Mouse (Mus musculus): ENCODE results near the gene Fyb.
A peak's percentile ranks its signal among the peaks of the same experiment; 100 is the strongest.
"Not testable (repeated sequence)": the region's sequence is repeated elsewhere in the genome, so short reads cannot be mapped to it uniquely, and the experiment has no call there.

Gene Fyb

GRCm38 (mm10) chr15:6562629-6563028 lies 40.0 kb downstream of the Fyb start:
- no peak for DNase-seq

GRCm38 (mm10) chr15:6564977-6565421 lies 42.3 kb downstream of the Fyb start:
- no peak for DNase-seq

GRCm38 (mm10) chr15:6565873-6566272 lies 43.2 kb downstream of the Fyb start:
- no peak for DNase-seq

GRCm38 (mm10) chr15:6567993-6568392 lies 45.3 kb downstream of the Fyb start:
- no peak for DNase-seq

- DNase-seq, result no peak
These were observed 46.0 kb downstream of the Fyb start for GRCm38 (mm10) chr15:6568605-6569004.

- no peak for DNase-seq
These were observed 46.4 kb downstream of the Fyb start for GRCm38 (mm10) chr15:6569074-6569473.

GRCm38 (mm10) chr15:6570164-6570861 lies 47.7 kb downstream of the Fyb start:
- DNase-seq, result no peak

GRCm38 (mm10) chr15:6570876-6571275 lies 48.2 kb downstream of the Fyb start:
- DNase-seq, result peak; percentile 37

- DNase-seq, result no peak
These were observed 51.8 kb downstream of the Fyb start for GRCm38 (mm10) chr15:6574283-6574960.

- no peak for DNase-seq
These were observed 55.3 kb downstream of the Fyb start for GRCm38 (mm10) chr15:6577971-6578370.

GRCm38 (mm10) chr15:6578654-6579053 lies 56.0 kb downstream of the Fyb start:
- DNase-seq, result no peak

GRCm38 (mm10) chr15:6579194-6579768 lies 56.6 kb downstream of the Fyb start:
- DNase-seq, result no peak

GRCm38 (mm10) chr15:6579769-6580261 lies 57.2 kb downstream of the Fyb start:
- no peak for DNase-seq

GRCm38 (mm10) chr15:6584645-6585044 lies 62.0 kb downstream of the Fyb start:
- DNase-seq, result no peak

- not testable (repeated sequence) for DNase-seq
These were observed 63.7 kb downstream of the Fyb start for GRCm38 (mm10) chr15:6586351-6586750.

- no peak for DNase-seq
These were observed 64.9 kb downstream of the Fyb start for GRCm38 (mm10) chr15:6587526-6587925.

- DNase-seq, result no peak
These were observed 65.5 kb downstream of the Fyb start for GRCm38 (mm10) chr15:6588192-6588591.

GRCm38 (mm10) chr15:6590846-6591451 lies 68.3 kb downstream of the Fyb start:
- no peak for DNase-seq

GRCm38 (mm10) chr15:6591527-6591926 lies 68.9 kb downstream of the Fyb start:
- DNase-seq, result no peak

- DNase-seq, result no peak
These were observed 70.1 kb downstream of the Fyb start for GRCm38 (mm10) chr15:6592561-6593253.

GRCm38 (mm10) chr15:6593254-6593623 lies 70.6 kb downstream of the Fyb start:
- DNase-seq, result no peak

GRCm38 (mm10) chr15:6598626-6599025 lies 76.0 kb downstream of the Fyb start:
- no peak for DNase-seq

- DNase-seq, result no peak
These were observed 77.7 kb downstream of the Fyb start for GRCm38 (mm10) chr15:6600314-6600713.
